Mouse (Mus musculus) myocyte (in vitro differentiated cells): ENCODE data around the gene Slain1. TPM values are rescaled to one million over a fixed set of nuclear protein-coding genes. Genes with fewer than 3 reads are reported as not detected.
"Not testable (repeated sequence)": the region's sequence is repeated elsewhere in the genome, so short reads cannot be mapped to it uniquely, and the experiment has no call there.

ENCODE experiments used
- H3K27me3 ChIP-seq: one replicate; pipeline ENCODE4 v1.6.1; 2011; ENCODE audit not compliant: control insufficient read depth, insufficient read depth, insufficient read length
- H3K36me3 ChIP-seq: one replicate; pipeline ENCODE4 v1.6.1; 2011; ENCODE audit not compliant: control insufficient read depth, insufficient read depth
- H3K4me2 ChIP-seq: one replicate; pipeline ENCODE4 v1.6.1; 2011; ENCODE audit warnings: low read depth, control low read depth
- H3K4me3 ChIP-seq: one replicate; pipeline ENCODE4 v1.5.1; 2011; ENCODE audit warnings: mild to moderate bottlenecking, control low read depth, moderate library complexity
- H3K79me2 ChIP-seq: one replicate; pipeline ENCODE4 v1.6.1; 2011; ENCODE audit not compliant: control insufficient read depth, insufficient read depth
- H3ac ChIP-seq: one replicate; pipeline ENCODE4 v1.6.1; 2011; ENCODE audit not compliant: control insufficient read depth, insufficient read length
- CEBPB ChIP-seq: IDR thresholded peaks from 2 replicates; pipeline ENCODE4 v1.6.1; 2011; ENCODE audit warnings: mild to moderate bottlenecking, moderate library complexity; ENCODE audit not compliant: poor library complexity, insufficient read depth, severe bottlenecking
- E2F4 ChIP-seq: IDR thresholded peaks from one replicate; pipeline ENCODE4 v1.6.1; 2011; ENCODE audit warnings: mild to moderate bottlenecking, control low read depth, moderate library complexity; ENCODE audit not compliant: insufficient read depth
- MAX ChIP-seq: IDR thresholded peaks from one replicate; pipeline ENCODE4 v1.6.1; 2011; ENCODE audit warnings: low read depth, mild to moderate bottlenecking, control low read depth
- MYOD1 ChIP-seq, 3 experiments: IDR thresholded peaks; one replicate each; pipeline ENCODE4 v1.6.1; 2011; ENCODE audit warnings: control low read depth in 2 of 3, low read depth in 2 of 3, mild to moderate bottlenecking in 2 of 3, moderate library complexity in 1 of 3; ENCODE audit not compliant: insufficient read length in 2 of 3, control insufficient read depth in 1 of 3
- MYOG ChIP-seq, 3 experiments: IDR thresholded peaks; one replicate each; pipeline ENCODE4 v1.6.1; 2011; ENCODE audit warnings: control low read depth in 2 of 3, low read depth in 2 of 3, mild to moderate bottlenecking in 2 of 3; ENCODE audit not compliant: insufficient read length in 2 of 3, control insufficient read depth in 1 of 3, insufficient read depth in 1 of 3
- POLR2A ChIP-seq: IDR thresholded peaks from one replicate; pipeline ENCODE4 v1.6.1; 2011; ENCODE audit warnings: low read depth, mild to moderate bottlenecking, control low read depth, moderate library complexity; ENCODE audit not compliant: insufficient read length
- POLR2AphosphoS2 ChIP-seq: IDR thresholded peaks from one replicate; pipeline ENCODE4 v1.6.1; 2011; ENCODE audit warnings: low read depth, control low read depth; ENCODE audit not compliant: insufficient read length
- REST ChIP-seq: IDR thresholded peaks from one replicate; pipeline ENCODE4 v1.6.1; 2011; ENCODE audit warnings: mild to moderate bottlenecking, control low read depth, moderate library complexity; ENCODE audit not compliant: insufficient read depth, insufficient read length
- SRF ChIP-seq: IDR thresholded peaks from one replicate; pipeline ENCODE4 v1.6.1; 2011; ENCODE audit warnings: low read depth; ENCODE audit not compliant: control insufficient read depth, insufficient read length
- TCF12 ChIP-seq: IDR thresholded peaks from one replicate; pipeline ENCODE4 v1.6.1; 2011; ENCODE audit warnings: mild to moderate bottlenecking, control low read depth; ENCODE audit not compliant: poor library complexity, insufficient read depth, severe bottlenecking
- TCF3 ChIP-seq: IDR thresholded peaks from one replicate; pipeline ENCODE4 v1.6.1; 2011; ENCODE audit warnings: low read depth, control low read depth; ENCODE audit not compliant: insufficient read length
- USF1 ChIP-seq: IDR thresholded peaks from one replicate; pipeline ENCODE4 v1.6.1; 2011; ENCODE audit warnings: low read depth, mild to moderate bottlenecking, control low read depth, moderate library complexity
- polyA plus RNA-seq: library from polyadenylated mRNA; unstranded; fragments of >200 nt; fragmentation: generic; extraction: Trizol; gene quantifications from one replicate; pipeline ENCODE4 v1.2.1, GENCODE M21; 2012; ENCODE audit warnings: missing spikeins

Gene Slain1
- polyA plus RNA-seq, 1 experiment, result not detected

DNA sequence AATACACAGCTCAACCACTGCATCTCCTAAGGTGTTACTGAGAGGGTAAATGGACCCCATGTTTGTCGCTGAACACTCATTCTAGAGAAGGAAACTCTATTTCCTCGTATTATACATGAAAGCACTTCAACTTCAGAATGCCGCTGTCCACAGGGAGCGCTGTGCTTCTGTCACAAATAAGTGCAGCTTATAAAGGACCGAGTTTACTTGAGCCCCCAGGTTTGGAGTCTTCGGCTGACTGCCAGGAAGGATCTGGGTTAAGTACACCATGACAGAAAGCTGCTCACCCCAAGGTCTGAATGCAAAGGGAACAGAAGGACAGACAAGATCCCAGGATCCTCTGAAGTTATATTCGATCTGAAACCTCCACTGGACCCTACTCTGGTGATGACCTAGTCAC is 91.2 kb downstream of the Slain1 start:
- Histone ChIP-seq H3K4me3 (no peak overlapping the region), H3K79me2 (no peaks in the 10 kb centered on the region), H3K27me3 (no peaks in the 10 kb centered on the region), H3ac (no peak overlapping the region), H3K4me2 (no peak overlapping the region), H3K36me3 (no peaks in the 10 kb centered on the region)
- TF ChIP-seq CEBPB (no peak), SRF (no peak), POLR2A (no peak), USF1 (no peak), MAX (no peak), TCF3 (no peak), POLR2AphosphoS2 (no peak), MYOD1 (IDR thresholded peaks at IDR 0.05; ENCODE audit: control insufficient read depth in 1 of 3, insufficient read length in 2 of 3, low read depth in 2 of 3) (no peak), TCF12 (no peak), MYOG (IDR thresholded peaks at IDR 0.05; ENCODE audit: control insufficient read depth in 1 of 3, insufficient read depth in 1 of 3, insufficient read length in 2 of 3, low read depth in 2 of 3) (no peak), REST (no peak), E2F4 (no peak)

DNA sequence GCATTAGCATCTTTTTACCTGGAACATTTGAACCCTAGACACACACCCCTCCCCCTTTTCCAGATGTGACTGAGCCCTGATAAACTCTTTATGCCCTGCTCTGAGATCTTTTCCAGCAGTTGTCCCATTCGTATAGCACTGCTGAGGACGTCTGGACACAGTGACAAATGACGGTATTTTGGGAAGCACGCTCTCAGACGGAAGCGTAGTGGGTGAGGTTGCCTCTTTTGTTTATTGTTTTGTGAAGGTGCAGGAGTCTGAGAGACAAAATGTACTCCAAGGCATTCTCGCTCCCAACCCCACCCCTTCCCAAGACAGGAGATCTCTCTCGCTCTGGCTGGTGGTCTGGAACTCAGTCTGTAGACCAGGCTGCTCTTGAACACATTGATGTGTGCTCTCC is 92.1 kb downstream of the Slain1 start:
- Histone ChIP-seq H3ac (no peak overlapping the region), H3K27me3 (no peaks in the 10 kb centered on the region), H3K4me3 (no peak overlapping the region), H3K36me3 (no peaks in the 10 kb centered on the region), H3K79me2 (no peaks in the 10 kb centered on the region), H3K4me2 (no peak overlapping the region)
- TF ChIP-seq TCF12, result no peak
- TF ChIP-seq MAX, result no peak
- TF ChIP-seq REST, result no peak
- TF ChIP-seq POLR2A, result no peak
- no peak for TF ChIP-seq POLR2AphosphoS2

DNA sequence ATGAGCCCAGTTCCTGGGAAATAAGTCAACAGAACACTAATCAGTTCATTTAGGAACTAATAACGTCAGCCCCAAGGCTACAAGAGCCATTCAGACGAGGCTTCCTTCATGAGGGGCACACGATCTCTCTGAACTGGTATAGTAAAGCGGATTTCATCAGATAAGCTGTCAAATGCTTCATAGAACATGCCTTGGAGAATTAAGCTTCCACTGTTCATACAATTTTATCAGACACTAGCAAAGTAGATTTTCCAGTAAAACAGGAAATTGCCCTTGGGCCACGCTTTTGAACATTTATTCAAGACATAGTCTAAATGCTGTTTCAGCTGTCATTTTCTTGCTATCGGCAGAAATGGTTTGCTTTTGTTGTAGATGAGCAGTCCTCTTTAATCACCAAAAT is 97.3 kb downstream of the Slain1 start:
- H3K36me3 ChIP-seq, result no peaks in the 10 kb centered on the region
- no peaks in the 10 kb centered on the region for H3K27me3 ChIP-seq
- no peak for TF ChIP-seq TCF3
- TF ChIP-seq MAX, result no peak
- TF ChIP-seq MYOG (IDR thresholded peaks at IDR 0.05; ENCODE audit: control insufficient read depth in 1 of 3, insufficient read depth in 1 of 3, insufficient read length in 2 of 3, low read depth in 2 of 3), result no peak
- no peak for TF ChIP-seq CEBPB
- H3K4me2 ChIP-seq, result no peak overlapping the region
- no peaks in the 10 kb centered on the region for H3K79me2 ChIP-seq
- no peak overlapping the region for H3ac ChIP-seq
- no peak overlapping the region for H3K4me3 ChIP-seq

DNA sequence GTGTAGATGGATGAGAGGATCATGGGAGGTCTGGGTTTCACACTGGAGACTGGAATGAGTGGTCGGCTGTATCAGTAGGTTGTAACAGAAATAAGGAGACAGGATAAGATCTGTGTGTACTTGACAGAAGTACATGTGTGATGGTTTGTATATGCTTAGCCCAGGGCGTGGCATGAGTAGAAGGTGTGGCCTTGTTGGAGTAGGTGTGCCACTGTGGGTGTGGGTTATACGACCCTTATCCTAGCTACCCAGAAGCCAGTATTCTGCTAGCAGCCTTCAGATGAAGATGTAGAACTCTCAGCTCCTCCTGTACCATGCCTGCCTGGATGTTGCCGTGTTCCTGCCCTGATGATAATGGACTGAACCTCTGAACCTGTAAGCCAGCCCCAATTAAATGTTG is 100.6 kb downstream of the Slain1 start:
- not testable (repeated sequence) for H3K36me3 ChIP-seq, H3K4me2 ChIP-seq, H3K27me3 ChIP-seq, H3K4me3 ChIP-seq, H3K79me2 ChIP-seq, H3ac ChIP-seq

DNA sequence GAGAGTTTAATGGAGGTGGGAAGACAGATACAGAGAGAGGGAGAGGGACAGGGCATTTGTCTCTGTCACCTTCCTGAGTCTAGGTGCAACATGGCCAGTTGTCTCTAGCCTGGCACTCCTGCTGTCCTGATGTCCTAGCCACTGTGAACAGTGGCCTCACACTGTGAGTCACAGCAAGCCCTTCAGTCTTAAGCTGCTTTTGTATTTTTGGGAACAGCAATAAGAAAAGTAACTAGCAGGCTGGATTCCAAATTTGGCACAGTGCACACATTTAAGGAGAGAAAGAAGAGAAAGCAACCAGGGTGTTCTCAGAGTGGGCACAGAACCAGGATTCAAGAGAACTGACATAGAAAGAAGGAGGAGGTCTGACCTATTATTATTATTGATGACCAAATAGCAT is 101.4 kb downstream of the Slain1 start:
- Histone ChIP-seq H3K79me2 (no peaks in the 10 kb centered on the region), H3K4me3 (no peak overlapping the region), H3ac (no peak overlapping the region), H3K27me3 (no peaks in the 10 kb centered on the region), H3K4me2 (no peak overlapping the region), H3K36me3 (no peaks in the 10 kb centered on the region)
- TF ChIP-seq POLR2AphosphoS2, result no peak
- TF ChIP-seq E2F4, result no peak
- no peak for TF ChIP-seq SRF
- no peak for TF ChIP-seq USF1
- no peak for TF ChIP-seq MYOD1 (IDR thresholded peaks at IDR 0.05; ENCODE audit: control insufficient read depth in 1 of 3, insufficient read length in 2 of 3, low read depth in 2 of 3)

DNA sequence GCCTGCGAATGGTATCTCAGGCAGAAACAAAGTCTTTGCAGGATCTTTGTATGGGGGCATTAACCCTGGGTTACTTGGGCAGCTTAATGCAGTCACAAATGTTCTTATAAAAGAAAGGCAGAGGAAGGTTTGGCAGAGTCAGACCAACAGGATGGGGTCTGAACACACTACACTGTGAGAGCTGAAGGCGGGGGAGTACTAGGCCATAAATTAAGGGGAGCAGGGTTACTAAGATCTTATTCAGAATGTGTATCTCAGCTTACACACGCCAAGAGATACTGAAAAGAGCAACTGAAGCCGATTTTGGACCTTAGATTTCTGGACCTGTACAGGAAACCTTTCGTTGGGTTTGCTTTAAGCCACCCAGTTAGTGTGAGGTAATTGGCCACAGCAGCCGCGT is 102.7 kb downstream of the Slain1 start:
- Histone ChIP-seq H3K4me3 (no peak overlapping the region), H3K27me3 (no peaks in the 10 kb centered on the region), H3K79me2 (no peaks in the 10 kb centered on the region), H3K36me3 (no peaks in the 10 kb centered on the region), H3ac (no peak overlapping the region), H3K4me2 (no peak overlapping the region)
- TF ChIP-seq SRF (no peak), TCF3 (no peak), TCF12 (no peak), MYOG (IDR thresholded peaks at IDR 0.05; ENCODE audit: control insufficient read depth in 1 of 3, insufficient read depth in 1 of 3, insufficient read length in 2 of 3, low read depth in 2 of 3) (no peak), POLR2AphosphoS2 (no peak), MYOD1 (IDR thresholded peaks at IDR 0.05; ENCODE audit: control insufficient read depth in 1 of 3, insufficient read length in 2 of 3, low read depth in 2 of 3) (no peak), CEBPB (no peak), REST (no peak), POLR2A (no peak), MAX (no peak)
